Mouse (Mus musculus) kidney, postnatal 0 days (tissue): ENCODE data around the gene Plekhg5. TPM values are rescaled to one million over a fixed set of nuclear protein-coding genes. Genes with fewer than 3 reads are reported as not detected.
A peak's percentile ranks its signal among the peaks of the same experiment; 100 is the strongest.

Experiments used
- ATAC-seq: fragments of 200-750 bp; cut with Nextera tagmentation; replicated peaks from 2 replicates; pipeline ENCODE4 v1.8.0; 2017; ENCODE audit warnings: low read depth, moderate number of reproducible peaks, moderate TSS enrichment, moderate library complexity; ENCODE audit not compliant: low FRiP score
- DNase-seq: peaks from one replicate; pipeline ENCODE4 v3.0.0-alpha.2; 2016; ENCODE audit warnings: low spot score
- H3K27ac ChIP-seq: fragments of 300-500 bp; sonication (generic); 2 replicates; pipeline ENCODE4 v1.5.1; 2014; ENCODE audit warnings: mild to moderate bottlenecking
- H3K27me3 ChIP-seq: fragments of 300-500 bp; sonication (generic); 2 replicates; pipeline ENCODE4 v1.6.1; 2014; ENCODE audit warnings: low read length, mixed read lengths; ENCODE audit not compliant: insufficient read depth
- H3K36me3 ChIP-seq: fragments of 300-500 bp; sonication (generic); 2 replicates; pipeline ENCODE4 v1.6.1; 2014; ENCODE audit warnings: low read length, mixed read lengths; ENCODE audit not compliant: insufficient read depth
- H3K4me1 ChIP-seq: fragments of 300-500 bp; sonication (generic); replicated peaks from 2 replicates; pipeline ENCODE4 v1.6.1; 2014; ENCODE audit warnings: antibody characterized with exemption, low read length, mixed read lengths; ENCODE audit not compliant: insufficient read depth
- H3K4me2 ChIP-seq: fragments of 300-500 bp; sonication (generic); 2 replicates; pipeline ENCODE4 v1.6.1; 2014; ENCODE audit warnings: mild to moderate bottlenecking, low read length, moderate library complexity, mixed read lengths
- H3K4me3 ChIP-seq: fragments of 300-500 bp; sonication (generic); replicated peaks from 2 replicates; pipeline ENCODE4 v1.5.1; 2014; ENCODE audit warnings: low read depth, low read length
- H3K9ac ChIP-seq: fragments of 300-500 bp; sonication (generic); 2 replicates; pipeline ENCODE4 v1.6.1; 2014; ENCODE audit warnings: low read depth, low read length
- H3K9me3 ChIP-seq: fragments of 300-500 bp; sonication (generic); replicated peaks from 2 replicates; pipeline ENCODE4 v1.6.1; 2016; ENCODE audit warnings: low read length, inconsistent platforms, mixed read lengths
- CTCF ChIP-seq: IDR thresholded peaks from 2 replicates; pipeline ENCODE4 v1.5.1; 2016; ENCODE audit warnings: antibody characterized with exemption, low read depth, mild to moderate bottlenecking, moderate library complexity
- WGBS: fragments of 180-500 bp; shearing (Covaris S2); extraction: QIAGEN DNeasy Blood & Tissue Kit; methylation state at CpG from one replicate; pipeline ENCODE4 v1.1.7; 2014; 5-methylcytosine and 5-hydroxymethylcytosine counted together
- polyA plus RNA-seq: library from polyadenylated mRNA; unstranded; fragments of >200 nt; fragmentation: Nextera tagmentation; extraction: Ambion mirVana; gene quantifications from 2 replicates; pipeline ENCODE4 v1.2.1, GENCODE M21; 2015

Gene Plekhg5
- polyA plus RNA-seq, 1 experiment from 2014 or later = 18.3 TPM

GRCm38 (mm10) chr4:152092751-152093293, 20.5 kb downstream of the Plekhg5 start:
- peak; percentile 53 for DNase-seq
- 48% methylated on average over 8 of the region's 8 CpGs for WGBS
- Histone ChIP-seq H3K4me1 (peaks cover 7% of the 10 kb centered on the region), H3K9ac (0 out of 2 replicates have a peak overlapping the region, but pooled peaks have one; percentile 35), H3K9me3 (no peaks in the 10 kb centered on the region), H3K4me2 (no peak overlapping the region), H3K27me3 (no peaks in the 10 kb centered on the region), H3K27ac (0 out of 2 replicates have a peak overlapping the region, but pooled peaks have one; percentile 19), H3K4me3 (no peak overlapping the region), H3K36me3 (0 out of 2 replicates have a peak, but pooled peaks cover 4% of the 10 kb centered on the region)
- TF ChIP-seq CTCF = no peak
- 0 out of 2 replicates have a peak, but pooled peaks have one; percentile 19 for ATAC-seq

- no peak overlapping the region for H3K4me3 ChIP-seq
- ATAC-seq (no peak), DNase-seq (no peak)
- H3K9ac ChIP-seq = no peak overlapping the region
- 0 out of 2 replicates have a peak, but pooled peaks cover 3% of the 10 kb centered on the region for H3K36me3 ChIP-seq
- H3K27me3 ChIP-seq = no peaks in the 10 kb centered on the region
- TF ChIP-seq CTCF = no peak
- 79% methylated on average over 12 of the region's 12 CpGs for WGBS
- H3K4me1 ChIP-seq = peaks cover 7% of the 10 kb centered on the region; the same call in 1 of the 2 replicates
- H3K9me3 ChIP-seq = no peaks in the 10 kb centered on the region
- no peak overlapping the region for H3K4me2 ChIP-seq
- H3K27ac ChIP-seq = no peak overlapping the region
Observed at GRCm38 (mm10) chr4:152094233-152094632, 21.9 kb downstream of the Plekhg5 start.

GRCm38 (mm10) chr4:152095937-152096910, 23.9 kb downstream of the Plekhg5 start:
- Histone ChIP-seq H3K9ac (peak overlapping the region; percentile 38; the same call in 1 of the 2 replicates), H3K36me3 (no peaks in the 10 kb centered on the region), H3K27ac (peak overlapping the region; percentile 70), H3K4me2 (peak overlapping the region; percentile 39), H3K9me3 (no peaks in the 10 kb centered on the region), H3K4me1 (peaks cover 12% of the 10 kb centered on the region; the same call in 1 of the 2 replicates), H3K4me3 (peak overlapping the region; percentile 33), H3K27me3 (no peaks in the 10 kb centered on the region)
- DNase-seq (no peak), ATAC-seq (peak; percentile 38)
- peak; percentile 78 for TF ChIP-seq CTCF
- 38% methylated on average over 27 of the region's 27 CpGs for WGBS

- 0 out of 2 replicates have a peak, but pooled peaks cover under 1% of the 10 kb centered on the region for H3K36me3 ChIP-seq
- peak overlapping the region; percentile 70 for H3K27ac ChIP-seq
- peak overlapping the region; percentile 33 for H3K4me3 ChIP-seq
- ATAC-seq (no peak), DNase-seq (no peak)
- 53% methylated on average over 6 of the region's 6 CpGs for WGBS
- H3K4me2 ChIP-seq = peak overlapping the region; percentile 39
- H3K27me3 ChIP-seq = no peaks in the 10 kb centered on the region
- peak overlapping the region; percentile 38 for H3K9ac ChIP-seq
- peaks cover 12% of the 10 kb centered on the region; the same call in 1 of the 2 replicates for H3K4me1 ChIP-seq
- no peaks in the 10 kb centered on the region for H3K9me3 ChIP-seq
- TF ChIP-seq CTCF = no peak
Observed at GRCm38 (mm10) chr4:152096927-152097326, 24.6 kb downstream of the Plekhg5 start.

- Histone ChIP-seq H3K27ac (peak overlapping the region; percentile 40; the same call in 1 of the 2 replicates), H3K36me3 (0 out of 2 replicates have a peak, but pooled peaks cover 7% of the 10 kb centered on the region), H3K4me1 (peaks cover 15% of the 10 kb centered on the region; the same call in 1 of the 2 replicates), H3K4me3 (0 out of 2 replicates have a peak overlapping the region, but pooled peaks have one; percentile 9), H3K4me2 (peak overlapping the region; percentile 30; the same call in 1 of the 2 replicates), H3K27me3 (no peaks in the 10 kb centered on the region), H3K9ac (no peak overlapping the region), H3K9me3 (no peaks in the 10 kb centered on the region)
- ATAC-seq = no peak
- no peak for DNase-seq
- 45% methylated on average over 11 of the region's 11 CpGs for WGBS
- peak; percentile 6; the same call in 1 of the 2 replicates for TF ChIP-seq CTCF
Observed at GRCm38 (mm10) chr4:152097911-152098799, 25.9 kb downstream of the Plekhg5 start.
